Mouse (Mus musculus) skeletal muscle tissue, adult 2 months (tissue): ENCODE data around the gene Gm27027.

ENCODE experiments used
- DNase-seq: peaks from one replicate; pipeline ENCODE4 v3.0.0-alpha.2; 2012; ENCODE audit warnings: low read depth, low spot score

Gene Gm27027

DNA sequence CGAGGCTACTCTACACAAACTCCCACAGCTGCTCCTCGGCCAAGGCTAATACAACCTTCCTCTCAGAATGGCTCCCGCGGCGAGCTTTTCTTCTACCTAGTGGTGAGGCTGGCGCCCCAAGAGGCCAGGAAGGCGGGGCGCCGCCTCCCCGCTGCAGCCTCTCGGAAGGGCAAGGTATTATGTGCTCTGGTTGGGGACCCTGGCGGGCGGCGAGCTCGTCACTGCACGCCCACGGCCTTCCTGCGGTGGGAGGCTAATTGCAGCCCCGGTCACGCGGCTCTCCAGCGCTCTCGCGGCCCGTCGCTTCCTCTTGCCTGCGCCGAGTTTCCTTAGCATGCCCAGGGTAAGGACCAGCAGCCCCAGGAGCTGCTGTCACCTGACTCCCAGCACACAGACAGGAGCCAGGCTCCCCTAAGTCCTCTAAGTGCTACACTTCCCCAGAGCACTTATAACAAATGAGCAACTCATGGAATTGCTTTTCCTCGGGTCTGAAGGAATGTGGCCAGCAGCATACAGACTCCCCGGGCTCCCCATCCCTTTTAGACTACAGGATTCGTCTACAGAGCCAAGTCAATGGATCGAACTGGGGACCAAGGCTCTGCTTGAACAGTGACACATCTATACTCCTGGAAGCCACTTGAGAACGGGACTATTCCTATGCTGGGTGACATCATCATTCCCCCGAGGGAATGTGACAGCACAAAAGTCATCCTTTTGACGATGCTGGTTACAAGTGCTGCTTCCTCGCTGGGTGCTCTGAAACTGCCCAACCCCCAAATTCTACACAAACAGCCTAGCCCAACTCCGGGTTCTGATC lies 19.5 kb downstream of the Gm27027 start:
- DNase-seq, result peak; percentile 13

DNA sequence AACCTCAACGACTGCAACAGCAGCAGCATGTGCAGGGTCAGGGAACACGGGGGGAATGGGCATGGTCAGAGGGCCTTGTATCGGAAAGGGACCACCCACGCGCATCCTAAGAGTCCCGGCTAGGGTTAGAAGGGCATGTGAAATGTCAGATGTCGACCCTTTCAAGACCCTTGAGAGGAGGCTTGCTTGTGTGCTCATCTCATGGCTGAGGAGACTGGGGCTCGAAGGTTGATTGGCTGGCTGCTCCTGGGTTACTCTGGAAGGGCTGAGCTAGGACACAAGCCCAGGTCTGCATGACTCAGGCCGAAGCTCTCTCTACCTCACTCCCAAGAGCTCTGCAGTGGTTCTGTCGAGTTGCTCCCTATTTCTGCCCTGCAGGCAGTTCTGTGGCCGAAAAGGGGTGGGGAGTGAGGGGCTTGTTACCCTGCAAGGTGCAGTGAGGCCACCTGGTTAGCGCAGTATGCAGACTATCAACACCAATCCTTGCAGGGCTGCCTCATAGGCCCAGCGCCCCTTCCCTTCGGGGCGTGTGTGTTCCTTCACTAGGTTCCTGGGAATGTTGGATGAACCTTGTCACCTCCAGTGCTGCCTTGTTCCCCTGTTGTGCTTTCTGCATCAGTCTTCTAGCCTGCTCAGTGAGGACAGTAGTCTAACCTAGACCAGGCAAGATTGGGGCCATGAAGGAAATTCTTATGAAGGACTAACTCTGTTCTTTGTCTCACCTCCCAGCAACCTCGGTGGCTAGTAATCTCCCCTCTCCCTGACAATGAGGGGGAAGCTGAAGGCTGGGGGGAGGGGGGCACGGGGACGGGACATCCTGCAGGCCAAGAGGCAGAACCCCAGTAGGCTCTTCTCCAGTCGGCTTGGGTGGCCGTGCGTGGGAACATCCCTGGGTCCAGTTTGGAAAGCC lies 20.4 kb downstream of the Gm27027 start:
- DNase-seq, result no peak

- no peak for DNase-seq
These were observed 21.1 kb downstream of the Gm27027 start for GRCm38 (mm10) chr2:93975041-93975440.

GRCm38 (mm10) chr2:93971647-93972046 lies 24.5 kb downstream of the Gm27027 start:
- DNase-seq, result no peak

- no peak for DNase-seq
These were observed 31.5 kb downstream of the Gm27027 start for GRCm38 (mm10) chr2:93964494-93965160.

DNA sequence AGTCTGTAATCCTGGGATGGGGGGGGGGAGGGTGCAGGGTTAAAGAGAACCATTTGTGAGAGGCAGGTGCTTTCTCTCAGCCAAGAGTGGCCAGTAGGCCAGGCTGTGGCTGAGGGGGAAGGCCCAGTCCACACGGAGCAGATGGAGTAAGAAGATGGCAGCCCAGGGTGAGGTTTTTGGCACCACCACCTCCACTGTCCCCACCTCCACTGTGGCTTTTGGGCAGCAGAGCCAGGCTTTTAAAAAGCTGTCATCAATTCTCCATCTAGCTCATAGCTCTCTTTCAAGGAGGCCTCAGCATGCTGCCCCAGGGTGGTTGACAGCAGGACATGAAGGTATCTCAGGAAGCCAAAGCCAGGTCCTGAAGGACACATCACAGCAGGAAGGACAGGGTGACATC lies 32.4 kb downstream of the Gm27027 start:
- DNase-seq, result no peak

- peak; percentile 35 for DNase-seq
These were observed 34.4 kb downstream of the Gm27027 start for GRCm38 (mm10) chr2:93961716-93962115.

- DNase-seq, result no peak
These were observed 36.8 kb downstream of the Gm27027 start for GRCm38 (mm10) chr2:93959346-93959745.

DNA sequence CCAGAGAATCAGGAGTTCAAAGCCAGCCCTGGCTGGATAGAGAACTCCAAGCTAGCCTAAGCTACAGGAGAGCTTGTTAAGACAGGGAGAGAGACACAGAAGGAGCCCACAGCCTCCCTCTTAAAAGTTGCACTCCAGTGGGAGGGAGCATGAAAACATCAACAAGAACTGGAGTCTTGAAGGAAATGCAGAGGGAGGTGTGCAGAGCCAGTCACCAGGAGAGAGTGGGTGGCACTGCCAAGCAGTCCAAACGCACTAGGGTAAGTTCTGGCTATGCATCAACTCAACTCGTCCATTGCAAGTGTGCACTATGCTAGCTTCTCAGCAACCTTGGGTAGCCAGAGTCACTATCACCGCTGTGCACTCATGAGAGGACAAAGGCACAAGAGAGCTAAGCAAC lies 37.9 kb downstream of the Gm27027 start:
- no peak for DNase-seq

DNA sequence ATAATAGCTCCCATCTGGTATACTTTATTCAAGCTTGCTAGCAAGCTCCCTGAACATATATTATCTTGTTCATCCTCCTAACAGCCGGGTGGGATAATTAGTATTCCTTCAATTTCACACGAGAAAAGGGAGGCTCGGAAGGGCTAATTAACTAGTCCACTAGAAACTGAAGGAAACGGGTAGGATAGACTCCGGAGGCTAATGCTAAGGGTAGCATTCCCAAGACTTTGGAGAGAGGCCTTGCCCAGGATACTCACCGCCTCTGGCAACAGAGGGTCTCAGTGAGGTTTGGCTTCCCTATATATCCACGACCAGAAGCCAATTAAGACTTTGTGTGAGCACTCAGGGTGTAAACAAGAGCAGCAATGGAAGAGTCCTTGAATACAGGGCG lies 38.4 kb downstream of the Gm27027 start:
- no peak for DNase-seq

DNA sequence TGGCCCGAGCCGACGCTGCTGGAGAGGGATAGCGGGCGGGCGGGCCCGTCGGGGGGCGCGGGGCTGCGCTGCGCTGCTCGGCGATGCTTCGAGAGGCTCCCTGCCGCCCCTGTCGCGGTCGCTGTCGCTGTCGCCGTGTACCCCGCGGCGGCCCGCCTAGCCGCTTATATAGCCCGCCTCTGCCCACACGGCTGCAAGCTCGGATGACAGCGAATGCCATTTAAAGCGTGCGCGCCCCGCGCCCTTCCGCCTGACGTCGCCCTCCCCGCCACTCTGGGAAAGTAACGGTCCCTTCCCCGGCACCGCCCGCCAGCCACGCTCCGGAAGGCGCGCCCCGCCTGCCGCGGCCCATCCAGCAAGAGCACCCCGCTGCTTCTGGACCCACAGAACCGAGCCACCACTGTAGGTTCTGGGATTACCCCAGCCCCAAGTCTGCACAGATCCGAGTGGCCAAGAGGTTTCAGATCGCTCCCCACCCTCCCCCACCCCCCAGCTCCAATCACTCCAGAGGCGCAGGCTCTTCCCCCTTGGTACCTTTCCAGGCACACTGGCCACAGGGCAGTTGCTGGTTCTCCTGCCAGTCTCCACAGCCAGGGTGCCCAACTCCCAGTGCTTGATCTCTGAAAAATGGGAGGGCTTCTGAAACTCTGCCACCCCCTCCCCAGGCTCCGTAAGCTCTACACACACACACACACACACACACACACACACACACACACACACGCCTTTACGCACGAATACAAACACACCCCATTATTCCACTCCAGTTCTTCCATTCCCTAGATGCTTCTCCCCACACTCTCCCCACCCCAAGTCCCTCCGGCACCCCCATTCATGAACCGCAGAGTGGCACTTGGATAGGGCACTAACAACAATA lies 39.0 kb downstream of the Gm27027 start, which contains the start of gene Gm13889:
Gene Gm13889 (minus strand): TSS at position 294 of the 877 bp plus-strand sequence.
- DNase-seq, result peak; percentile 42

DNA sequence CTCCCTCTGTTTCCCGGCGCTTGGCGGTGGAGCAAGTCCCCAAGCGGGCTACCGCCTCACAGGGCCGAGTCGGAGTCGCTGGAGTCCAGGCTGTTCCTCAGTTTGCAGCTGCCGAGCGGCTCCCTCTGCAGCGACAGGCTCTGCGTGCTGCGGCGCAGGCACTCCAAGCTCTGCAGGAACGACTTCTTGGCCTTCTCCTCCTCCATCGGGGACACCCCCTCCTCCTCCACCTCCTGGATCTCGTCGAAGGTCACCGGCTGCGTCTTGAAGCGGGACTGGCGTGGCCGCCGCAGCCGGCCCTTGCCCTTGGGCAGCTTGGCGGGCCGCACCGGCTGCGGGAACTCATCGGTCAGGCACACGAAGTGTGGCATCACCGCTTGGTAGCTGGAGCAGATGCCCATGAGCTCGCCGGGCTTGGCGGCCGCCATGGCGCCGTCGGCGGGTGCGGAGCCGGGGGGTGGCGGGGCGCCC lies 39.8 kb downstream of the Gm27027 start:
- DNase-seq, result peak; percentile 28

- DNase-seq, result no peak
These were observed 40.3 kb downstream of the Gm27027 start for GRCm38 (mm10) chr2:93955886-93956285.

GRCm38 (mm10) chr2:93954781-93955578 lies 41.2 kb downstream of the Gm27027 start:
- DNase-seq, result no peak

DNA sequence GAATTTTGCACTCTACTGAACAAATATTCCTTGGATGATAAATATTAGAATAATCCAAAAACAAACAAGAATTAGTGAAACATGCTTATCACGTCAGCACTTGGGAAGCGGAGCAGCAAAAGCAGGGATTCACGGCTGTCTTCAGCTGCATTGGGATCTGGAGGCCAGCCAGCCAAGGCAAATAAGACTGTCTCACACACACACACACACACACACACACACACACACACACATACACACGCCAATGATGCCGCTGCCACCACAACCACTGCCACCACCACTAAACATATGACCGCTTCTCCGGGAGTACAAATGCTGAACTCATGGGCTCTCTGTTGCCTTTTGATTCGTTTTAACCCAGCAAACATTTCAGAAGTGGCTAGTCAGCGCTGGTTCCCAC lies 42.4 kb downstream of the Gm27027 start:
- DNase-seq, result no peak

DNA sequence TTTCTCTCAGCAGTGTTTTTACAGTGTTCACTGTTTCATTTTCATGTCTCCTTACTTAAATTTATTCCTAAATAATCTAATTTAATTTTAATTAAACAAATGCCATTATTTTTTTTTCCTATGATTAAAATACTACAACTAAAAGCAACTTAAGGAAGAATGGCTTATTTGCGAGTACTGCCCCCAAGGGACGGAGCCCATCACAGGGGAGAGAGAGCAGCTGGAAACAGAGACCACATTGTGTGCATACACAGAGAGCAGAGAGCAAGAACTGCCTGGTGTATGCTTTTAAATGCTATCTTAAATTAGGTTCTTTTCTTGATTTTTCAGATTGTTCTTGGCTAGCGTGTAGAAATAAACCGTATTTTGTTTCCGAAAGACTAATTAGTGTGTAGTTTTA lies 49.2 kb downstream of the Gm27027 start:
- DNase-seq, result no peak

- no peak for DNase-seq
These were observed 51.3 kb downstream of the Gm27027 start for GRCm38 (mm10) chr2:93944855-93945254.

DNA sequence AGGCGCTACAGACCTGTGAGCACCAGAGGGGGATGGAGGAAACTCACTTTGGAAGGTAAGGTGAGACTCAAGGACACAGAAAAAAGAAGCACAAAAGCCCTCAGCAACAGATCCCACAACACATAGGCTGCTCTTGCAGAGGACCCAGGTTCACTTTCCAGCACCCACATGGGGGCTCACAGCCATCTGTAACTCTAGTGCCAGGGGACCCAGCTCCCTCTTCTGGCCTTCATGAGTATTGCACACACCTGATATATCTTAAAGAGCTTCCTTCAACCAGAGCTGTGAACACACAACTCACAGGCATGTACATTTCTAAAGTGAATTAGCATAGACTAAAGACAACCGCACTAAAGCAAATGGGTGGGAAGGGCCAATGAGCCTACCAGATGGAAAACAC lies 52.1 kb downstream of the Gm27027 start:
- DNase-seq, result no peak

- no peak for DNase-seq
These were observed 54.5 kb downstream of the Gm27027 start for GRCm38 (mm10) chr2:93941670-93942069.

DNA sequence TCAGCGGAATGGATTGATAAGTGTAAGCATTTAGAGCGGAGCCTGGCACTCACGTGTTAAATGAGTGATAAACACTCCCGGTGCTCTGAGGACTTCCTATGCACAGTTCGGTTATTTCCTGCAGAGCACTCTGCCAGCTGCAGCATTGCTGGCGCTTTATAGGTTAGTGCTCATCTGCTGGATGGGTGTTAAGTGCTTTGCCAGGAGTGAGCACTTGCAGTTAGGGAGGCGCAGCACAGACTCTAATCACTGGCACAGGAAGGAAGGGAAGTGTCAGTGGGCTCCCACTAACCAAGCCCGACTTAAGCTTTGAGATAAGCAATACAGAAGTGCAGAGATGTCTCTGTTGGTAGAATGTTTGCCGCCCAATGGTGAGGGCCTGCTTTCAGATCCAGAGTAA lies 57.6 kb downstream of the Gm27027 start:
- no peak for DNase-seq
